Mouse (Mus musculus) right cerebral cortex, adult 2 months (tissue): Measurements from ENCODE around the gene Pom121l2.
A peak's percentile ranks its signal among the peaks of the same experiment; 100 is the strongest.

Source experiments
- DNase-seq, 2 experiments: peaks; one replicate each; pipeline ENCODE4 v3.0.0; 2021 to 2022; ENCODE audit warnings: low spot score in 2 of 2

Gene Pom121l2

DNA sequence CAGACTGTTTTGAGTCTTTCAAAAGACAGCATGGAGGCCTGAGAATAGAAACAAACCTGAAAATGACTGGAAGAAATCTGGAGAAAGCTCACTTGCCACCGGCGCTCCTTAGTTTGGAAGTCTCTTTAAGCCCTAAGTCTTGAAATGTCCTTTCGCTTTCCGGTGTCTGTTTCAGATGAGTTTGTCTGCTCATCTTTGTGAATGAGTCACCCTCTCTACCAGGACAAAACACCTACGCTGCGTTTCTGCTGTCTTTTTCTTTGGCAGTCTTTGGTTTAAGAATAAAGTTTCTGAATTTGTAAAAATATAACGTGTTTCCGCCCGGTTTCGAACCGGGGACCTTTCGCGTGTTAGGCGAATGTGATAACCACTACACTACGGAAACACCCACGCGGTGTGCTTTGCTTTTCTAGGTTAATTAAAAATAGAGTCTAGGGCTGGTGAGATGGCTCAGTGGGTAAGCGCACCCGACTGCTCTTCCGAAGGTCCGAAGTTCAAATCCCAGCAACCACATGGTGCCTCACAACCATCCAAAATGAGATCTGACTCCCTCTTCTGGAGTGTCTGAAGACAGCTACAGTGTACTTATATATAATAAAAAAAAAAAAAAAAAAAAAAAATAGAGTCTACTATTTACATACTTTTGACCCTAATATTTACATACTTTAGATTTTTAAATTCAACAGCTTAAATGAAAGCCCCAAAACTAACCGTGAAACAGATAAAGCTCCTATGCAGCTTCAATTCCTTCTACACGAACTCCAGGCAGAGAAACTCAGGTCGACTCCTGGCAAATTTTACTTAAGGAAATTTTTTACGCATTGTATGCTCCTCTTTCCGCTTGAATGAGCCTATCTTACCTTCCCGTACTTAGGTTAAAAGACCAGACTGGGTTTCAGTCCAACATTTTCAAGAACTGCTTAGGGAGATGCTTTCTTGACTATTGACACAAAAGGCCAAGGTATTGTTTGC, 34.8 kb downstream of the Pom121l2 start:
- DNase-seq = peak; percentile 78 to 81

DNA sequence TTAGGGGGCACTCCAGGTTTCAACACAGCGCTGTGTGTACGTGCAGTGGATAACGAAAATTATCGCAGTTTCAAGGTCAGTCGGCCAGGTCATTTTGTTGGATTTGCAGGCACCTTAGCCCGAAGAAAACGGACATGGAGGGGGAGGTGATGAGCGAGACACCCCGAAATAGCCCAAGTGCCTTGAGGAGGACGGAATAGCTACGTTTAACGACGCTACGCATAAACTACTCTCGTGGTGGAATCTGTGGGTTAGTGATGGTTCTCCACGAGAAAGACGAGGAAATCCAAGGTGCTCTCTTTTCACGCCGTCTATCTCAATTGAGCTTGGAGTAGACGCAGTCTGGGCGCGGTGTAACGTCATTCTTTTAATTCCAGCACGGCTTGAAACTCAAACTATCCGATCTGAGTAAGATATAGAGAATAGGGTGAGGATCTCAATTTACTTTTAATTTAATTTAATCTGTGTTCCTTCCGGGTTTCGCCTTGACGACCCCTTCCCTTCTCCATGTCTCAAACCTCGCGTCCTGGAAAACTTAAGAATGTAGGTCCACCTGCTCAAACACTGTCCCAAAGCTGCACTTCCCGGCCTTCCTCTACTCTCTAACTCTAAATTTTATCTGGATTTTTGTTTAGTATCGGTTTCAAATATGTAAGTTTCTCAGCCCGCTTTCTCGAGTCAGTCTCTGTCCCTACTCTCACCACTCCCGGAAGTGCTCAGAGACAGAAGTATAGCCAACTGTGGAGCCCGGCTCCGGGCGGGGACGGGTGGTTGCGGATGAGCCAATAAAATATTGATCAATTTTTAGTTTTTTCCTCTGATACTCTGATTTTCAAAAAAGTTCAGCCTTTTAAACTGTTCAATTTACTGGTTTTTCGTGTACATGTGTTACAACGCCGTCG, 39.2 kb downstream of the Pom121l2 start:
- DNase-seq = no peak

DNA sequence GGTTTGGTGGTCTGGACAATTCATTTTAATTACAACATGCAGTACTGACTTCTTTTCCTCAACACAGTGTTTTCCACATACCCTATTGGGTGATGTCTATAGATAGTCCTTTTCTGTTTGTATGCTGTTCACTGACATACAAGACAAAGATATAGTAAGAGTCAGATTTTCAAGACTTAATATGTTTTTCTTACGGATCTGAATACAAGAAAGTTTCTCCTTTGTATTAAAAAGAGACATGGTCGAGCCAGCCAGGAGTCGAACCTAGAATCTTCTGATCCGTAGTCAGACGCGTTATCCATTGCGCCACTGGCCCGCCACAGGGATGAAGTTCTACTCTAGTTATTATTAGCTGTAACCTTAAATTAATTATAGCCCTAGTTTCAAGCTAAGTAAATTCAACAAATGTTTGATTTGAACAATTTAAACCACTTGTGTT, 39.9 kb downstream of the Pom121l2 start:
- peak in 1 of 2 experiments; percentile 74 for DNase-seq

DNA sequence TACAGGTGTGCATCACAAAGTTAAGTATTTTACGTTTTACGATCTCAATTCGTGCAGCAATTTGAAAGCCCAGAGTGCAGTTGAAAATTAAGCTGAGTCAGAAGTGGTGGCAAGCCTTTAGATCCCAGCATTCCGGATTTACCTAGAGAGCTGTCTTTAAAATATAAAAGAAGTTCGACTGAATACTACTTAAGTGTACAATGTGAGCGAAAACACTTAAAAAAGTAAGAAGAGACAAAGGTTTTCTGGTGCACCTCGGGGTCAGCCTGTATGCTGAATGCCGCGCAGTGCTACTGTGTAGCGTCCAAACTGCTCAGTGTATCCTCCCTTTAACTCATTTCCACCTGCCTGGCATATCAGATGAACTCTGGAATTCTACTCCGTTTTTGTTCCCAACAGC, 40.6 kb downstream of the Pom121l2 start:
- DNase-seq = no peak

DNA sequence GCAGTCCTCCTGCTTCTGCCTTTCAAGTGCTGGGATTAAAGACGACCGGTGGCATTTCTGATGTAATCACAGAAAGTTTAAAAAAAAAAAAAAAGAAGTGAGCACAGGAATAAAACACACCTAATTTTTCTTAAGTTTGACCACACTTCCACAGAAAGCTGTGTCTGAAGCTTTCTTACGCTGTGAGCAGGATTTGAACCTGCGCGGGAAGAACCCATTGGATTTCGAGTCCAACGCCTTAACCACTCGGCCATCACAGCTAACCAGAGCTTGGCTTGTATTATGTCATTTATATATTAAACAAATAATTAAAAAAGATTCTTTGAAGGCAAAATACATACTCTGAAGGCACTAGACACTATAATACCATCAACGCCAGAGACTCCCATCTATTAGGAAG, 41.2 kb downstream of the Pom121l2 start:
- peak; percentile 77 to 82 for DNase-seq

DNA sequence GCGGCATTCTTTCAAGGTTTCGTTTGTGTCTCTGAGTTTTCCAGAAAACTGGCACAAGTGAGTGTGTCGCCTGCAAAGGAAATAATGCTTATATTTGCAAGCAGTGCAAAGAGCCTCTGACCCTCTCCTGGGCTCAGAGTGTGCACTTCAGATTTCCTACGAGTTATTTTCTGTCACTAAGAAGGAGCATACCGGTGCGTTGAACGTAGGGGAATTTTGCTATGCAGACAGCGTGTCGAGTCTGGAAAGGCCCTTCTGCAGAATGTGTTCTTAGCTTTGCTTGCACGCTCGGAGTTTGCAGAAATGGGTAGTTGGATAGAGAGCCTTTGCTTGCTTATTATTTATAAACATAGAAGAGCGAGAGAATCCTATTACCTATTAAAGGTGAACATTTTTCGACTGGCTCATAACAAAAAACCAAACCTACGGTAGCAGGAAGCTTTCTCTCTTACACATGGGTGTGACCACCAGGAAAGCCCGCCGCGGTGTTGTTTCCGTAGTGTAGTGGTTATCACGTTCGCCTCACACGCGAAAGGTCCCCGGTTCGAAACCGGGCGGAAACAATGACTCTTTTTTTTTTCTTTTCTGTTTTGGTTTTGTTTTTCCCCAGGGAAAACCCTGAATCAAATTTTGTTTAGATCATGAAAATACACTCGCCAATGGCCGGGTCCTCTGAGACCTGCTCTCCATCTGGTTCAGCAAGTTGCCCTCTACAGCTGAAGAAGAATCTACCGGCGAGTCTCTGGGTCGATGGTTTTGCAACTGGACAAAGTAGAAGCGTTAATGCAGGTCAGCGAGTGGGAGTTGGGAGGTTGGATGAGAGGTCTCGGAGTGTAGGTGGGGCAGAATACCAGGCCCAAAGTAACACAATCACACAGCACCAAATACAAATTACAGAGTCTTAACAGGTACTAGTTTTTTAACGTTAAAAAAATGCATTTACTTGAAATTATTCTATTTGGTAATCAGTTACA, 45.4 kb downstream of the Pom121l2 start:
- peak; percentile 93 to 95 for DNase-seq

DNA sequence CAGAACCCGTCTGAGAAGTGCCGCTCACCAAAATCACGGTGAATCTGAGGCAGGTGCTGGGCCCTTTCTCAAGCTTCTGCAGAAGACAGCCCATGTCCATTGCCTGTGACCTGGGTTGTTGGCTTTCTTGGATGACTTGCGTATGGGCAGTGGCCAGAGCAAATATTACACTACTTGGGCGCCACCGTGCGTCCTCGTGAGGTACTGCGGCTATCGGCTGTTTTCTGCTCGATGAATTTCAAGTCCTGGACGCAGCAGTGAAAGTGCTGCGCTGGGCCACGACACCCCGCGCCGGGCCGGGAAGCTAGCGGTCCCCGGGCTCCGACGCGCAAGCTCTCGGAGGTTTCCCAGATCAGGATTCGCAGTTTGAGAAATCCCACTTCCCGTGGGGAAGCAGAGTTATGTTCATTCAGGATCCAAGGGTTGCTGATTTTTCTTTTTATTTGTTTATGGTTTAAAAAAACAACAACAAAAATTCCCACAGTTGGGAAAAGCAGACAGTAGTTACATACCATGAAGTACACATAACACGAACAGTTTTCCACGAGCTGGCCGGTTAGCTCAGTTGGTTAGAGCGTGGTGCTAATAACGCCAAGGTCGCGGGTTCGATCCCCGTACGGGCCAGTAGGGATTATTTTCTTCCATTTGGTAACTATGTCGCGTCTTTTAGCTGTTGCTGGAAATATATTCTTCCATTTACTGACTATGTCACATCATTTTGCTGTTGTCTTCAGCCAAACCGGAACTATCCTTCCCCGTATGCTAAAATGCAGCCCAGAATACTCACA, 47.9 kb downstream of the Pom121l2 start:
- DNase-seq = peak; percentile 96 to 97

DNA sequence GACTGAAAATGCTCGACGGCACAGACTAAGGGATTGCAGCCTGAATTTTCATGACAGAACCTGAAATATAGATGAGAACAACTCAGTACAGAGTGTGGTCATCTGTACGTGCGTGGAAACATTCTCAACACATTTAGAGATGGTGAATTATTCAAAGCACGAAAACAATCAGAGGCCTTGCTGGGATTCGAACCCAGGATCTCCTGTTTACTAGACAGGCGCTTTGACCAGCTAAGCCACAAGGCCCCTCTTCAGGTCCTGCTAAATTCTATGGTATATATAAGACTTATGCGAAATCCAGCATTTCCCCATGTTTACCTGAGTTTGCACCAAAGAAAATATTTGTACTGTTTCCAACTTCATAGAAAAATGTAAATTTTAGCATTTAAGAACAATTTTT, 48.9 kb downstream of the Pom121l2 start:
- DNase-seq = peak; percentile 57 to 62

DNA sequence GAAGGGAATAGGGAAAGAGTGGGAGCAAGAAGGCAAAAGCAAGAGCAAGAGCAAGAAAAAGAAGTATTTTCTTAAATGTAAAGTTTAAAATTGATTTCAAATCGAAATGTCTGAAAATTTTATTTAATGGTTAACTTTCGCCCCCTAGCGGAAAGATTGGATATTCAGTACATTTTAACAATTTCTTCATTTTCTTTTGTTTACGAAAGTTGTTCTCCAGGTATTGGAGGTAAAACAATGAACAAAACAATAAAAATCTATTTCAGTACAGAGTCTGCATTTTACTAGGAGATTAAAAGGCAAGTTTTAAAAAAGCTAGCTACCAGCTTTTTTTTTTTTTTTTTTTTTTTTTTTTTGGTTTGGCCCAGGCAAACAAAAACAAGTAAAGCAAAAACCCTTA, 49.5 kb downstream of the Pom121l2 start:
- no peak for DNase-seq

DNA sequence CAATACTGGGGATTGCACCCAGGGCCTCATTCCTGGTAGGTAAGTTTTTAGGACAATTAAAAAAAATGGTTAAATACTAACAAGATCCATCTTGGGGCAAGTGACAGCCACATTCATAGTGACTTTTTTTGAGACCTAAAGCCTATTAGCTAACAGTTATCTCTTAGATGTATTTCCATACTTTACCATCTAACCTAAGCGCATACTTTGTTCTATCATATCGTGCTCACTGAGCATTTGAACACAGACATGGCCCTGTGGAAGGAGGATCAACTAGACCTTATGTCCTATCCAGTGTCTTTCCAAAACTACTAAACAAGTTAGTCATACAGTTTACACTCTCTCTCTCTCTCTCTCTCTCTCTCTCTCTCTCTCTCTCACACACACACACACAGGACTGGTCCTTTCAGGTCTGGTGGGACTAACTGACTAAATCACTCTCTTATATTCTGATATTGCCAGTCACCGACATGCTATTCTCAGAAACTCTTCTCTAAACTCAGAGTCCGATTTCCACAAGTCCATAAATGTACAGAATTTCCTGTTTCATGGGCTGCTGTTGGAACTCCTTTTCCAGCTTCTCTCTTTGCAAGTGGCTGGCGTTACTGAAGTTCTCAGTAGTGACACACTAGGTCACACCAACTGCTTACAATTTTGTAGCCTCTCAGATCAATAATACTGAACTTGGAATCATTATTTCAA, 52.9 kb downstream of the Pom121l2 start:
- no peak for DNase-seq

DNA sequence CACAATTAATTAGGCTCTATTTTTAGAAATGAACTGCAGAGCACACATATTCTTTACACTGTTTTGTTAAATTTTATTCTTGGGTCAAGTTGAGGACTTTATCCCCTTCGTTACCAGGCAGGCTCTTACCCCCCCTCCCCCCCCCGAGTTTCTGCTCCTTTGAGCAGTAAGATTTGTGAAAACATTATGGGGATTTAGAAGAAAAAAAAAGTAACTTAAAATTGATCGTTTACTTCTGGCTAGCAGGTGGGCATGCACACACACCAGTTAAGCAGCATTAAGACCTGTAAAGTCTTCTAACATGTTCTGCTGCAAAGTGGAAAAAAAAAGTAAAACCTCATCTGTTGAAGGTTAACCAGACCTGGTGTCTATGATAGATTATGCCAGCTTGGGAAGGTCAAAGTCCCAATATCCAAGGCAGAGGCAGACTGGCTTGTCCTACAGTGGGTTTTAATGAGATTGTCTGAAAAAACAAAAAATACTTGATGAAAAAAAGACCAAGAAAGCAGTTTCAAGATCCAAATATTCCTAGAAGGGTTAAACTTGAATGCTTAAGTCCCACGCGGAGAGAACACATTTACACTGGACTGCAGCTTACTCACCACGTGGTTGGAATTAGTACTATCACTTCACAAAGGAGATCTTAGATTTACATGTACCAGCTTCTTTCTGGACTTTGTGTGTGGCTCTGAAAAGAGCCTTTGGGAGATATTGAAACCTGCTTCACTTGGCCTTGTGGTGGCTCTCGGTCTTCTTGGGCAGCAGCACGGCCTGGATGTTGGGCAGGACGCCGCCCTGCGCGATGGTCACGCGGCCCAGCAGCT, 53.7 kb downstream of the Pom121l2 start:
- DNase-seq = no peak

DNA sequence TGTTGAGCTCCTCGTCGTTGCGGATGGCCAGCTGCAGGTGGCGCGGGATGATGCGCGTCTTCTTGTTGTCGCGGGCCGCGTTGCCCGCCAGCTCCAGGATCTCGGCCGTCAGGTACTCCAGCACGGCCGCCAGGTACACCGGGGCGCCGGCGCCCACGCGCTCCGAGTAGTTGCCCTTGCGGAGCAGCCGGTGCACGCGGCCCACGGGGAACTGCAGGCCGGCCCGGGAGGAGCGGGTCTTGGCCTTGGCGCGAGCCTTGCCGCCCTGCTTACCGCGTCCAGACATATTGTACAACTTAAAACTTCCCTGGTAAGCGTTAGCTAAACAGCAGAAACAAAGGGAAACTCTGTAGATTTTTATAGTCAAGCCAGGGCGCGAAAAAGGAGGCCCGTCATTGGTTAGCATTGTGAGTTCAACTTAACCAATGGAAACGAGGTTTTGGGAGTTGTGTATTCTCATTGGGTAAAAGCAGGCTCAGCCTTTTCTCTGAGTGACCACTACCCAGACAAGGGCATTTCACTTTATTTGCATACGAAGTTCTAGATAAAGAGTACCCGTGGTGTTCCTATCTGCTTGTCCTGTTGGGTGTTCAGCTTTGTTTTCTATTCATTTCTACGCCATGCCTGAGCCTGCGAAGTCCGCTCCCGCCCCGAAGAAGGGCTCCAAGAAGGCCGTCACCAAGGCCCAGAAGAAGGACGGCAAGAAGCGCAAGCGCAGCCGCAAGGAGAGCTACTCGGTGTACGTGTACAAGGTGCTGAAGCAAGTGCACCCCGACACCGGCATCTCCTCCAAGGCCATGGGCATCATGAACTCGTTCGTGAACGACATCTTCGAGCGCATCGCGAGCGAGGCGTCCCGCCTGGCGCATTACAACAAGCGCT, 54.5 kb downstream of the Pom121l2 start, which contains the start of the genes Hist1h2ah and Hist1h2bk:
Hist1h2ah (minus strand) TSS at position 302 of the 882 bp plus-strand sequence.
Hist1h2bk (plus strand) TSS at position 604 of the 882 bp plus-strand sequence.
- DNase-seq = peak; percentile 88 to 92

DNA sequence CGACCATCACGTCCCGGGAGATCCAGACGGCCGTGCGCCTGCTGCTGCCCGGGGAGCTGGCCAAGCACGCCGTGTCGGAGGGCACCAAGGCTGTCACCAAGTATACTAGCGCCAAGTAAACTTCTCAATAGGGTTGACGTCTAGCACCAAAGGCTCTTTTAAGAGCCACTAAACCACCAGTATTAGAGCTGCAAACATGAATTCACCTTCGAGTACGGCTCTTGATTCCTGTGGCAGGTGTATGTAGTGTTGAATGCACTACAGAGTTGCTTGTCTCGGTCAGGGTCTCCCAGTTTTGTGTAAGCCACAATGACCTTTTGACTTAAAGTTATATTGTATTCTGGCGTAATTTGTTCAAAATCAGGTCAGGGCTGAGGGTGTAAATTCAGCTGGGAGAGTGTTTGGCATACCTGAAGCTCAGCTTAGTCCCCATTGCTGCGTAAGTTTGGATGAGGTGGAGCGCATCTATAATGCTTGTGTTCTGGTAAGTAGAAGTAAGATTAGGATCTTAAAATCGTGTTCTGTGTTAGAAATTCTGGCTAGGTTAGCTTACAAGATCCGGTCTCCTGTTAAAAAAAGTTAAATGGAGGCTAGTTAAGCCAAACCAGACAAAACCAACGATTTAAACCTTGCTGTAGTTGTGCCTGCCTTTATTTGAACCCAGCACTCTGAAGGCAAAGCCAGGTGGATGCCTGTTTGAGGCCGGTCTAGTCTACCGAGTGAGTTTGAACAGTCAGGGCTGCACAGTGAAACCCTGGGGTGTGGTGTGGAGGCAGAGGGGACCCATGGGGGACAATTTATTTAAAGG, 55.4 kb downstream of the Pom121l2 start:
- no peak for DNase-seq

DNA sequence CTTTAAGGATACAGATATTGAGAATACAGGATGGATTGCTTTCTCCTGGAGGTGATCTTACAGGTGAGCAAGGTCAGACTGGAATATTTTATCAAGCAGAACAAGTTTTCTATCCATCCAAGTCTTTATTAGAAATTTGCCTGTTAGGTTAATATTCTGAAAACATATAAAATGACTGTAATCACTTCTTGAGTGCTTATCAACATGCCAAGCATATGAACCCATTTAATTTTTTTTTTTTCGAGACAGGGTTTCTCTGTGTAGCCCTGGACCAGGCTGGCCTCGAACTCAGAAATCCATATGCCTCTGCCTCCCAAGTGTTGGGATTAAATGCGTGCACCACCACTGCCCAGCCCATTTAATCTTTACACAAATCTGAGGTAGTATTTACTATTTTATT, 56.0 kb downstream of the Pom121l2 start:
- no peak for DNase-seq

DNA sequence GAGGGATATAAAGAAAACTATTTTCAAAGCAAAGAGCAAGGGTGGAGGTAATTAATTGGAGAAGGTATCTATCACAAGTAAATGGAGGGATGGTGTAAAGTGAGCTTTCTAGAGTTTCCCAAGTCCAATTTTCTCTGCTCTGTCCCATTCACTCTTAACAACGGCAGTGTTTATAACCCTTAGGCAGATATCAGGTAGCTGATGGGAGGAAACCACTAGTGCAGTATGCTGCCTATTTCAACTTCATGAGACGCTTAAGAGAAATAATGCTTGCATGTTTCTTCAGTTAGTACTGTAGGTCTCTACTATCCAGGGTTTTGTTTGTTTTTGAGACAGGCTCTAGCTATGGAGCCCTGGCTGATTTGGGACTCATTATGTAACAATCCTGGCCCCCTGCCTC, 56.4 kb downstream of the Pom121l2 start:
- no peak for DNase-seq
